Mouse (Mus musculus) liver, embryonic 14.5 days (tissue): ENCODE data around the gene Iqschfp. TPM values are rescaled to one million over a fixed set of nuclear protein-coding genes. Genes with fewer than 3 reads are reported as not detected.

ENCODE experiments used
- ATAC-seq: fragments of 200-750 bp; cut with Nextera tagmentation; 2 replicates; pipeline ENCODE4 v1.8.0; 2017; ENCODE audit warnings: moderate number of reproducible peaks, mild to moderate bottlenecking, moderate library complexity; ENCODE audit not compliant: insufficient read depth
- DNase-seq, 3 experiments: peaks; one replicate each; pipeline ENCODE4 v3.0.0-alpha.2; 2012 to 2013; ENCODE audit warnings: low read depth in 3 of 3, low spot score in 3 of 3
- H3K27ac ChIP-seq: fragments of 300-500 bp; sonication (generic); 2 replicates; pipeline ENCODE4 v1.5.1; 2014; ENCODE audit warnings: moderate library complexity, mild to moderate bottlenecking, control low read depth, inconsistent platforms
- H3K27me3 ChIP-seq: fragments of 300-500 bp; sonication (generic); 2 replicates; pipeline ENCODE4 v1.6.1; 2014; ENCODE audit warnings: mild to moderate bottlenecking, low read length, moderate library complexity; ENCODE audit not compliant: control insufficient read depth, insufficient read depth
- H3K36me3 ChIP-seq: fragments of 300-500 bp; sonication (generic); replicated peaks from 2 replicates; pipeline ENCODE4 v1.6.1; 2014; ENCODE audit warnings: low read depth; ENCODE audit not compliant: control insufficient read depth, insufficient read depth
- H3K4me1 ChIP-seq, 2 experiments: fragments of 200-500 bp in 1 of 2; fragments of 300-500 bp in 1 of 2; sonication (generic) in 1 of 2; replicated peaks; 2 replicates each; pipeline ENCODE4 v1.6.1; 2012 to 2014; ENCODE audit warnings: antibody characterized with exemption in 1 of 2, inconsistent platforms in 1 of 2, low read length in 1 of 2; ENCODE audit not compliant: control insufficient read depth in 2 of 2, insufficient read depth in 2 of 2
- H3K4me2 ChIP-seq: fragments of 300-500 bp; sonication (generic); 2 replicates; pipeline ENCODE4 v1.6.1; 2014; ENCODE audit warnings: low read depth, mild to moderate bottlenecking, control low read depth, moderate library complexity
- H3K4me3 ChIP-seq, 2 experiments: fragments of 200-500 bp in 1 of 2; fragments of 300-500 bp in 1 of 2; sonication (generic) in 1 of 2; 2 replicates each; pipeline ENCODE4 v1.5.1; 2012 to 2014; ENCODE audit warnings: low read depth in 2 of 2, low read length in 2 of 2, mild to moderate bottlenecking in 2 of 2, control low read depth in 1 of 2, inconsistent platforms in 1 of 2, moderate library complexity in 1 of 2; ENCODE audit not compliant: insufficient read depth in 1 of 2
- H3K9ac ChIP-seq: fragments of 300-500 bp; sonication (generic); replicated peaks from 2 replicates; pipeline ENCODE4 v1.6.1; 2014; ENCODE audit warnings: mild to moderate bottlenecking, control low read depth, moderate library complexity
- H3K9me3 ChIP-seq: fragments of 300-500 bp; sonication (generic); 2 replicates; pipeline ENCODE4 v1.6.1; 2016; ENCODE audit warnings: low read length, mixed read lengths; ENCODE audit not compliant: control insufficient read depth
- CTCF ChIP-seq: IDR thresholded peaks from 2 replicates; pipeline ENCODE4 v1.5.1; 2016; ENCODE audit warnings: antibody characterized with exemption, low read depth, control low read depth
- EP300 ChIP-seq: IDR thresholded peaks from 2 replicates; pipeline ENCODE4 v1.6.1; 2016; ENCODE audit warnings: antibody characterized with exemption, low read depth
- WGBS: fragments of 180-500 bp; shearing (Covaris S2); extraction: QIAGEN DNeasy Blood & Tissue Kit; methylation state at CpG from one replicate; pipeline ENCODE4 v1.1.7; 2014; ENCODE audit not compliant: insufficient replicate concordance; 5-methylcytosine and 5-hydroxymethylcytosine counted together
- polyA plus RNA-seq, 2 experiments: library from polyadenylated mRNA; depleted of rRNA in 1 of 2; stranded (reverse) in 1 of 2; unstranded in 1 of 2; fragments of >200 nt; fragmentation: Nextera tagmentation in 1 of 2; extraction: Ambion mirVana in 1 of 2; gene quantifications; 2 replicates each; pipeline versions ENCODE4 v1.2.1 to v1.2.3; 2012 to 2014

Iqschfp gene
- polyA plus RNA-seq, 2 experiments: not detected

- Histone ChIP-seq H3K4me2 (no peak overlapping the region), H3K9me3 (no peaks in the 10 kb centered on the region), H3K4me3 (no peak overlapping the region), H3K27ac (no peak overlapping the region), H3K36me3 (no peaks in the 10 kb centered on the region), H3K27me3 (no peaks in the 10 kb centered on the region), H3K9ac (no peak overlapping the region), H3K4me1 (no peaks in the 10 kb centered on the region)
- WGBS: 47% methylated on average over 4 of the region's 4 CpGs
- DNase-seq (no peak), ATAC-seq (no peak)
- TF ChIP-seq CTCF: no peak
- TF ChIP-seq EP300: no peak
Observed at GRCm38 (mm10) chr3:68306726-68307125, 414.7 kb downstream of the Iqschfp start.

GRCm38 (mm10) chr3:68325575-68325974 lies 433.5 kb downstream of the Iqschfp start:
- ATAC-seq: no peak
- H3K9me3 ChIP-seq: no peaks in the 10 kb centered on the region
- no peaks in the 10 kb centered on the region for H3K27me3 ChIP-seq
- no peak overlapping the region for H3K4me2 ChIP-seq
- H3K4me1 ChIP-seq: no peaks in the 10 kb centered on the region
- H3K27ac ChIP-seq: no peak overlapping the region
- DNase-seq: no peak
- 64% methylated on average over 6 of the region's 6 CpGs for WGBS
- H3K4me3 ChIP-seq: no peak overlapping the region
- H3K9ac ChIP-seq: no peak overlapping the region
- TF ChIP-seq EP300: no peak
- TF ChIP-seq CTCF: no peak
- H3K36me3 ChIP-seq: no peaks in the 10 kb centered on the region

GRCm38 (mm10) chr3:68332515-68332914 lies 440.5 kb downstream of the Iqschfp start:
- Histone ChIP-seq H3K9ac (no peak overlapping the region), H3K36me3 (no peaks in the 10 kb centered on the region), H3K9me3 (no peaks in the 10 kb centered on the region), H3K27ac (no peak overlapping the region), H3K4me2 (no peak overlapping the region), H3K4me1 (no peaks in the 10 kb centered on the region), H3K4me3 (no peak overlapping the region), H3K27me3 (no peaks in the 10 kb centered on the region)
- no peak for TF ChIP-seq CTCF
- WGBS: 43% methylated on average over 2 of the region's 2 CpGs
- DNase-seq (no peak), ATAC-seq (no peak)

- Histone ChIP-seq H3K4me1 (no peaks in the 10 kb centered on the region), H3K4me2 (no peak overlapping the region), H3K36me3 (no peaks in the 10 kb centered on the region), H3K27ac (no peak overlapping the region), H3K27me3 (no peaks in the 10 kb centered on the region), H3K4me3 (no peak overlapping the region), H3K9me3 (no peaks in the 10 kb centered on the region), H3K9ac (no peak overlapping the region)
- no peak for TF ChIP-seq CTCF
- no peak for TF ChIP-seq EP300
- DNase-seq: no peak
- ATAC-seq: no peak
- WGBS: 76% methylated on average over 4 of the region's 4 CpGs
Observed at GRCm38 (mm10) chr3:68335501-68335900, 443.5 kb downstream of the Iqschfp start.

GRCm38 (mm10) chr3:68350624-68351023 lies 458.6 kb downstream of the Iqschfp start:
- no peak for DNase-seq
- TF ChIP-seq CTCF (no peak), EP300 (no peak)
- no peak overlapping the region for H3K9ac ChIP-seq
- no peak overlapping the region for H3K4me3 ChIP-seq
- H3K4me1 ChIP-seq: no peaks in the 10 kb centered on the region
- H3K27me3 ChIP-seq: no peaks in the 10 kb centered on the region
- no peak for ATAC-seq
- no peak overlapping the region for H3K4me2 ChIP-seq
- 71% methylated on average over 6 of the region's 6 CpGs for WGBS
- H3K9me3 ChIP-seq: no peaks in the 10 kb centered on the region
- no peaks in the 10 kb centered on the region for H3K36me3 ChIP-seq
- H3K27ac ChIP-seq: no peak overlapping the region

- no peaks in the 10 kb centered on the region for H3K27me3 ChIP-seq
- H3K9me3 ChIP-seq: no peaks in the 10 kb centered on the region
- H3K36me3 ChIP-seq: no peaks in the 10 kb centered on the region
- H3K9ac ChIP-seq: no peak overlapping the region
- no peak for TF ChIP-seq EP300
- TF ChIP-seq CTCF: no peak
- no peaks in the 10 kb centered on the region for H3K4me1 ChIP-seq
- 53% methylated on average over 3 of the region's 3 CpGs for WGBS
- no peak overlapping the region for H3K4me3 ChIP-seq
- no peak for ATAC-seq
- H3K27ac ChIP-seq: no peak overlapping the region
- DNase-seq: no peak
- H3K4me2 ChIP-seq: no peak overlapping the region
Observed at GRCm38 (mm10) chr3:68351461-68351860, 459.4 kb downstream of the Iqschfp start.
